Mouse (Mus musculus) adrenal gland, adult 8-10 months (tissue): ENCODE results near the gene Zmynd11. TPM values are rescaled to one million over a fixed set of nuclear protein-coding genes. Genes with fewer than 3 reads are reported as not detected.
A peak's percentile ranks its signal among the peaks of the same experiment; 100 is the strongest.

ENCODE experiments used
- DNase-seq: peaks from one replicate; pipeline ENCODE4 v3.0.0; 2022
- total RNA-seq, 4 experiments: library from RNA; stranded (reverse); gene quantifications; 2 replicates each; pipeline ENCODE4 v1.2.4; 2022

Zmynd11 gene
- total RNA-seq, 4 experiments from 2014 or later = 135 to 205 (median 162) TPM

DNA sequence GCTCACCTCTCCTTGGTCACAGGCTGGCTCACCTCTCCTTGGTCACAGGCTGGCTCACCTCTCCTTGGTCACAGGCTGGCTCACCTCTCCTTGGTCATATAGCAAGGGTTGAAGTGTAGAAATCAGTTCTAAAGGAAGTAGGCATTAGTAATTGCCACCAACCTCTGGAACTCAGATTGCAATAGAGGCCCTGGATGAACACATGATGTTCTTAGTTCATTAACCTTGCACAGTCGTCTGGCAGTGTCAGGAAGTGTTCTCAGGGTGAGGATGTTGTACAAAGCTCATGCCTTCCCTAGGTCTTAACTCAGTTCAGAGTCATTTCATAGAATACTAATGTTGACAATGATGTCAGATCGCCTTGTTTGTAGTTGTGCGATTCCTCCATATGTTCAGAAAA, 112.1 kb downstream of the Zmynd11 start:
- DNase-seq = no peak

DNA sequence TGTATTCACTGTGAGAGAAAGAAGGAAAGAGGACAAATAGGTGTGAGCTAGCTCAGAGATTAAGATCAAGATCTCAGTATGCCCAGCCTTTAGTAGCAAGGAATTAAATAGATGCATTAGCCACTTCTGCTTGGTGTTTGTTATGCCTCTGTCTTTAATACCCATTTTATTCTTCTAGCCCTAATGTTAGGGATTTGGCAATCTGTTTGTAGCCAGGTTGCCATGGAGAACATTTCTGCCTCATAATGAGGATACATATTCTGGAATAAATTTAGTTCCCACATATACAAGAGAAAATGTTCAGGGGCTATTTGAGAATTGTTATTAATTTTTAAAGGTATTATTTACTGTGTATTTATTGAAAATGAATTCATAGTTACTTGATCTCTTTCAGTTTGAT, 114.5 kb downstream of the Zmynd11 start:
- no peak for DNase-seq

DNA sequence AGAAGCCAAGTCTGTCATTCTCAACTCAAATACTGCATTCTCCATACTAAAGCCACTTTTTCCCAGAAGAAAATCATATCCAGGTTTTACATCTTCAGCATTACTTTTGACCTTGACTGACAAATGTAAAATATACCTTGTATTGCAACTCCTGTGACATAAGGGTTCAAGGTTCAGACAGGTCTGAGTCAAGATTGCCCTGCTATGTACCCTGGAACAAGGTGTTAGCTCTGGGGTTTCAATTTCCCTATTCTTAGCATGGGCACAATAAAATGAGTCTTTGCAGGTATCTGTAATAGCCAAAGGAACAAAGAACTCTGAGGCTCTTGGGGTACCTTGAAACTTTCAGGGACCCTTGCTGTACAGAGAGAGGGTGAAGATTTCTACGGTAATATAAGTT, 115.2 kb downstream of the Zmynd11 start:
- DNase-seq = no peak

DNA sequence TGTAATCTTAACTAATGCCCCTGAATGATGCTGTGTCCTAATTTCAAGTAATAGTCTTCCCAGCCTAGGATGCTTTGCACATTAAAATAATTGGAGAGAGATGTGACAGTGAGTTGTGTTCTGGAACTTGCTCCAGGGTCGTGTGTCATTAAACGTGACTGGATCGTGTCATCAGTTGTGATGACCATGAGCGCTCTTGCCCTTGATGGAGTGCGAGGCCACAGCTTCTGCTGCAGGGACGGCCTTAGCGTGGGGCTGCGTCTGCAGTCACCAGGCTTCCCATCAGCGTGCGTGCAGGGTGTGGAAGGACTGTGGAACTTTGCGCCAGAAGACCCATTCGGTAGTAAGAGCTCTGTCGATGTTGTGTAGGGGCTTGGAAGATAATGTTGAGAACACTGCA, 116.4 kb downstream of the Zmynd11 start:
- peak; percentile 80 for DNase-seq

DNA sequence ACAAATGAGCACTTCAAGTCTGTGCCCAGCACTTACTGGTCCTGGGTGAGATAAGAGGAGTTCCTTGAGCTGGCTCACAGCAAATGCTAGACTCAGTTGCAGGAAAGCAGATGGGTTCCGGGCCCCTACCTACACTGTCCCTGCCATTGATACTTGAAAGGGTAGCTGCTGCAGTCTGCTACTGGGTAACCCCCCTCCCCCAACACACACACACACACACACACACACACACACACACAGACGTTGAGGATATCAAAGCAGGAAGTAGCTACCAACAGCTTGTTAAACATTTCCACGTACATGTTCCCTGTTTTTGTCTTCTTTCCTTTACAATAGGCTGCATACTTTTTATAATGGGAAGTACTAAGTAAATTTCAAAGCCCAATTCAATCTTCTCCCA, 127.2 kb downstream of the Zmynd11 start:
- DNase-seq = no peak

DNA sequence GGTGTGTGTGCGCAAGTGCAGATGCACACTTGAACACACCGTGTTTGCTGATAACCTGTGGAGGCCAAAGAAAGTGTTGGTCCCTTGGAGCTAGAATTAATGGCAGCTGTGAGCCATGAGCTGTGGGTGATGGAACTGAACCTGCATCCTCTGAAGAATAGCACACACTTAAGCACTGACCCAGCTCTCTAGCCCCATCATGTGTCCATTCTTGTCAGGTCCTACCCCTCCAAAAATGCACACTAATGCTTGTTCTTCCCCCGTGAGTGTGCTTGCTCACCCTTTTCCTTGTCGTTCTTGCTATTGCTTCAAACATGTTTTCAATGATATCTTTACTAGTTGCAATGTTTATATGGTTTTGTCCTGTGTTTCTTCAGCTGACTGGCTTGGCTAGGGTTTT, 128.6 kb downstream of the Zmynd11 start:
- DNase-seq = no peak

DNA sequence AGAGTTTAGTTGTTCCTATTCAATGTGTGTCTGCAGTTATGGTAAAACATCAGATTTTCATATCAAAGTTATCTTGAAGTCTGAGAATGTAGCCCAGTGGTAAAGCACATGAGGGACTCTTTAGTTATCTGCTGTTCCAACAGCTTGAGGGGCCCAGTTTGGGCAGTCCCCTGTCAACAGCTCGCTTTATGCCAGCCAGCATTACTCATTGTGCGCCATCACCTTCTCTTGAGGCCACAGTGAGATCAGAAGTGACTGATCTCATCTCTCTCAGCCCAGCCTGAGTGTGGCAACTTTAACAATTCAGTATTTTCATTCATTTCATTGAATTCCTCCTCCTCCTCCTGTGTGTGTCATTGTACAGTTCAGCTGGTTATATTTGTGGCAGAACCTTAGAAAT, 129.2 kb downstream of the Zmynd11 start:
- DNase-seq = peak; percentile 13
